Mouse (Mus musculus) granulocyte monocyte progenitor cell, adult 5-6 weeks (primary cell): ENCODE measurements around the gene Rcn3. TPM values are rescaled to one million over a fixed set of nuclear protein-coding genes. Genes with fewer than 3 reads are reported as not detected.
A peak's percentile ranks its signal among the peaks of the same experiment; 100 is the strongest.
"Not testable (repeated sequence)": the region's sequence is repeated elsewhere in the genome, so short reads cannot be mapped to it uniquely, and the experiment has no call there.

Experiments used
- ATAC-seq: replicated peaks from 2 replicates; pipeline ENCODE4 v1.8.0; 2016; ENCODE audit warnings: mild to moderate bottlenecking, moderate TSS enrichment, inconsistent platforms; ENCODE audit not compliant: poor library complexity, severe bottlenecking
- total RNA-seq, 2 experiments: library from RNA; stranded (forward) in 1 of 2; stranded (reverse) in 1 of 2; fragments of 200-712, 200-1000 nt in 1 of 2; fragments of >200 nt in 1 of 2; fragmentation: Nextera tagmentation in 1 of 2; gene quantifications; 2 replicates each; pipeline ENCODE4 v1.2.3; 2014 to 2017

Gene Rcn3
- total RNA-seq, 2 experiments from 2014 or later = 7.0 to 11.6 TPM

DNA sequence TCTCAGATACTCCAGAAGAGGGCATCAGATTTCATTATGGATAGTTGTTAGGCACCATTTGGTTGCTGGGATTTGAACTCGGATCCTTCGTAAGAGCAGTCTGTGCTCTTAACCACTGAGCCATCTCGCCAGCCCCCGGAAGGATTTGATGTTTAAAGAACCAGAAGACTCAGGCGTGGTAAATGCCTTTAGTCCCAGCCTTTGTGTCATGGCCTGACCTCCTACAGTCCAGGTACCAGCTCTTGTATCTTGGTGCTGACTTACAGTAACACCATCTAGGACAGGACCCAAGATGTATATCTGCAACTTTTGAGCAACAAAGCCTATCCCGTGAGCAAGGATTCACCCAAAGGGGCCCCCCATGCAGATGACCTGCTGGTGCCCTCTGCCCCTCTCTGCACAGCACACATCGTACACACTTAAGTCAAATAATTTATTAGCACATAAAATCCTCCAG is 33.2 kb upstream of the Rcn3 start:
- ATAC-seq = no peak

DNA sequence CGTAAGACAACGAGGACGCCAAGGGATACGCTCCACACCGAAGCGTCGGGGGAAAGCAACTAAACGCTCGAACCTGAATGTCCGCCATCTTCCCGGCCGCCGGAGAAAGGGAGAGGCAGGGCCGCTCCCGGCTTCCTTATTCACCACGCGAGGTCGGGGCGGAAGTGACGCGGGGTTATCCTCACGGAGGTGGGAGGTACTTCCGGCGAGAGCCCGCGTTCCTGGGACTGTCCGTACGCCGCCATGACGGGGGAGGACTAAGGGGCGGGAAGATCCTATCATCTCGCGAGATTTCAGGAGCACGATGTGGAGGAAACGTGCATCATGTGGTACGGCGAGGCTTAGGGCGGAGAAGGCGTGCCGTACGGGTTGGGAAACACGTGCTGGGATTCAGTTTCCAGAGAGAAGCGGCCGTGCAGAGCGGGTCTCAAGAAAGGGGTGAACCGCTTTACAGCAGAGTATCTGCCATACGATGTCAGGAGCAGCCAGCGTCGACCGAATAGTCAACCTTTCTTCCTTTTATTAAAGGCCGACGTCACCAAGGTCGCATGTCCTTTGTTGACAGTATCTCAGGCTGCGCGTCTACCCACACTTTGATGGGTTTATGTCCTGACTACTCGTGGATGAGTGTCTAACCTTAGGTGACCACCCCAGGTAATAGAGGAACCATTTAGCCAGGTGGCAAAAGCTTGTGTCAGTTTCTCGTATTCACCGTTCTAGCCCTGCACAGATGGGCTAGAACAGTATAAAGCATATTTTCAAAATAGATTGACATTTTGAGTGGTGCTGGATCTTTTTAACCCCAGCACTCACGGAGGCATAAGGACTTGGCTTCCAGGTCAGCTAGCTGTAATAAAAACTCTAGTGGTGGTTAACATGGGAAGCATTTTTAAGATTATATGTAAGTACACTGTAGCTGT is 32.5 kb upstream of the Rcn3 start, which contains the start of gene Rps11:
Rps11 (minus strand) TSS at position 216 of the 920 bp plus-strand sequence.
- ATAC-seq = peak; percentile 68

DNA sequence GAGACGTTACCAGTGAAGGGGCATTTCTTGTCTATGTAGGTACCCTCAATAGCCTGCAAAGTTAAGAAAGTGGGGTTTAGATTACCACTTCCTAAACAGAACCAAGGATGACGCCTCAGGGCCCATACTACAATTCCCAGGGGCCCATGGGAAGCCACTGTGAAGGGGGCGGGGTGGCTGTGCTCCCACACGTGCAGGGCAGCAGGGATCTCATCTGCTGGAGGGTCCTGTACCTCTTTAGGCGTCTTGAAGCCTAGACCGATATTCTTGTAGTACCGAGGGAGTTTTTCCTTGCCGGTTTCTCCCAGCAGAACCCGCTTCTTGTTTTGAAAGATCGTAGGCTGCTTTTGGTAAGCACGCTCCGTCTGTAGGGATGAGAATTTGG is 31.2 kb upstream of the Rcn3 start:
- ATAC-seq = no peak

DNA sequence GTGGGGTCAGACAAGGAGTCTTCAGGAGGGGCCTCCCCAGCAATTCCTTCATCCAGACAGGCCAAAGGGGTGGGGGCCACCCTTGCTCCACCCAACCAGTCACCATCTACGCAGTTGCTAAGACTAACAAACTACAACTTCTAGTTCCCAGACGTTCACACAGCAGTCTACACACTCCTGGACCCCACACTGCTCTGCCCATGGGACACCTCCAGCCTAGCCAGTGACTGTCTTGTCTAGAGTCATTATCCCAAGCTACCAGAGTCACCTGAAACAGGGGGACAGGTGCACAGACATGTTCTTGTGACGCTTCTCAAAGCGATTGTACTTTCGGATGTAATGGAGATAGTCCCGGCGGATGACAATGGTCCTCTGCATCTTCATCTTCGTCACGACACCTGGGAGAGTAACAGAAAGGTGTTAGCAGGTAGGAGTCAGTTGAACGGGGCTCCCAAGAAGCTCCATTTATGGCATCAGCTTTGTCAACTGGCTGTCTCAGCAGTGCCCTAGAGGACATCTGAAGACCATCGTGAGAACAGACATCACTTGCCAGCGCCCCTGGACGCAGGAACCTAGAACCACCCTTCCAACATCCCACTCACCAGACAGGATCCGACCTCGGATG is 30.7 kb upstream of the Rcn3 start:
- no peak for ATAC-seq

DNA sequence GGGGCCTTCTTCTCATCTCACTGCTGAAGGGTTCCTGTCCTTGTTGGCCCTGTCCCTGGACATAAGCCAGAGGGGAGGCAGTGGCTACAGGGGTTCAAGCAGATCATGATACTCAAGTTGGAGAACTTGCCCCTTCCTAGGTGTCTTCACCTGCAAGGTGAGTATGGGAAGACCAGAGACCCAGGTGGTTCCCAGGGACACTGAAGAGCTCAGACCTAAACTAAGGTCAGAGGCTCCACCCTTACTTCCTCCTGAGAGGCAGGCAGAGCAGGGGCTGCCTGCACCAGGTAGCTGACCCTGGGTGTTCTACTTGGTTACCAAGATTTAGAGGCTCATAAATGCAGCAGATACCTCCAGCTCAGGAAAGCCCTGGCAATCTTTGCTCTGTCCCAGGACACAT is 29.9 kb upstream of the Rcn3 start:
- no peak for ATAC-seq

DNA sequence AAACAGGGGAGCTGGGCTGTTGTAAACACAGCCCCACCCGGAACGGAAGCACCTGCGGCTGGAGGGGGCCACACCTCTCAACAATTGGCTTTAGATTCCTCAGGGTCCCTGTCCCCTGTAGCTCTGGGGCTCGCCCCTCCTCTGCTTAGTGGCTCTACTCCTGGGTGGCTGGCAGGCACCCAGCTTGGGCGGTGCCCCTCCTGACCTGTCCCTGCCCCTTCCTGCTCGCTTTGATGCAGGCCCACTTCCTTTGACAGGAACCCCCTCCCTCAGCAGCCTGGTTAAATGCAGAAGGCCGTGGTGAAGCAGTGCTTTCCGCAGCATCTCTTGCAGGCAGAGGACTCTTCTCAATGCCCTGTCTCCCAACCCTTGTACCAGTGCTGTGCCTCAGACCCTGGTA is 29.4 kb upstream of the Rcn3 start:
- ATAC-seq = peak; percentile 10

DNA sequence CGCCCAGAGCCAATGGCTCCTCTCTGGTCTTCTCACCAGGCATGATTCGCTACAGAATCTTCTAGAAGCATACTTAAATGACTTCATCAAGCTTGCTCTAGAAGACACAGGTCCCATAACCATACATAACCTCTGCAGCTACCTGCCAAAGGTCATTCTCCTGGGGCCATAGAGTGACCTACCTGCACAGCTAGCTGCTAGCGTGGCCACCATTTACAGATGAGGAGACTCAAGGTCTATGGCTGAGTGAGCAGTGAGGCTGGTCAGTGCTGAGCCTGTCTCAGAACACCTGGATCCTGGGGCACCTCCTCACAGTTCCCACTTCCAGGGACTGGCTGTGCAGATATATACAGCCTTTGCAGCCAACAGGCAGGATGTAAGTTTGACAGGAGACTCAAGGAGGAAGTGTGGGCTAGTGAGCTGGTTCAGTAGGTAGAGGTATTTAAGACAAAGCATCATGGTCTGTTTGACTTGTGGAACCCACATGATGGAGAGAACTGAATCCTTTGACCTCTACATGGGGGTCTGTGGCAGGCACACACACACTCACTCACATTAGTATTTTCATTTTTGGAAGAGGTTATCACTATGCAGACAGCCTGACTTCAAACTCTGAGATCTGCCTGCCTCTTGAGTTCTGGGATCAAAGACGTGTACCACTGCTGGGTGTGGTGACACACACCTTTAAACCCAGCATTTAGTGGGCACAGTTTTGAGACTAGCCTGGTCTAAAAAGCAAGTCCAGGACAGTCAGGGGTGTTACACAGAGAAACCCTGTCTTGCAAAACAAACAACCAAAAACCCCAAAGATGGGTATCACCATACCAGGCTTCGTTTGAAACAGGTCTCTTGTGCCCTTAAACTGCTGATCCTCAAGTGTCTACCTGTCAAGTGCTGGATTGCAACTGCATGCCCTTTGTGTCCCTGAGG is 28.0 kb upstream of the Rcn3 start:
- ATAC-seq = no peak

DNA sequence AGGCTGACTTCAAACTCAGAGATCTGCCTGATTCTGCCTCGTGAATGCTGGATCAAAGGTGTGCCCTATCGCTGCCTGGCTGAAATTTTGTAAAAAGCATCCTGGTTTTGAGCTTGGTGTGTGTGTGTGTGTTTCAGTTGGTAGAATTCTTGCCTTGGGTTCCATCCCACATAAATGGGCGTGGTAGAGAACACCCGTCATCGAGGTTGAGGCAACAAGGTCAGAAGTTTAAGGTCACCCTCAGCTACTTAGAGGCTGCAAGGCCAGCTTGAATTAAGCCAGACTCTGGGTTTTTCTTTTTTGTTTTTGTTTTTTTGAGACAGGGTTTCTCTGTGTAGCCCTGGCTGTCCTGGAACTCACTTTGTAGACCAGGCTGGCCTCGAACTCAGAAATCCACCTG is 26.3 kb upstream of the Rcn3 start:
- no peak for ATAC-seq

DNA sequence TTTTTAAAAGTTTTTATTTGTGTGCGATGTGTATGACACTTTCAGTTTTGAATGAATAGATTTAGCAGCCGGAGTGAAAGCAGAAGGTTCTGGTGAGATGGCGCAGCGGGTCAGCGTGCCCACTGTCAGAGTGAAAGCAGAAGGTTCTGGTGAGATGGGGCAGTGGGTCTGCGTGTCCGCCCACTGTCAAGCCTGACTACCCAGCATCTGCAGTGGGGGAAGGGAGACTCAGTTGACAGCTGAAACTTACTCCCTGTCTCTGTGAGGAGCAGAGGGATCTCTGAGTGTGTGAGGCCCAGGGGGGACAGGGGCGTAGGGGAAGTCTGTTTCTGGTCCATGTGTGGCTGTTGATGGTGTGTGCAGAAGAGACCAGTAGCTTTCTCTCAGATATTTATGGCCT is 25.5 kb upstream of the Rcn3 start:
- ATAC-seq = no peak

DNA sequence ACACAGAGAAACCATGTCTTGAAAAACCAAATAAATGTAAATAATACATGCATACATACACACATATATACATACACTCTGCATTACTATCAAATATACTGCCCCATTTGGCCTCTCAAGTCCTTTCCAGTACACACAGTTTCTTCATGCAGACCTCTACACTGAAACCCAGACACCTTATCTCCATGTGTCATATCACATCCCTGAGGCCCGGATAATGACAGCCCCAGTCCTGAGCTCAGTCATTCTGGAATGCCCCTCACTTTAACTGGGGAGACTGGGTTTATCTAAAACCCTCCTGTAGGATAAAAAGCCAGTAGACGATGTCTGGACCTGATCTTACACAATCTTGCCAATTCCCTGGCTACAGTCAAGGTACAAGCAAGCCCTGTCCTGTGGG is 21.5 kb upstream of the Rcn3 start:
- no peak for ATAC-seq

DNA sequence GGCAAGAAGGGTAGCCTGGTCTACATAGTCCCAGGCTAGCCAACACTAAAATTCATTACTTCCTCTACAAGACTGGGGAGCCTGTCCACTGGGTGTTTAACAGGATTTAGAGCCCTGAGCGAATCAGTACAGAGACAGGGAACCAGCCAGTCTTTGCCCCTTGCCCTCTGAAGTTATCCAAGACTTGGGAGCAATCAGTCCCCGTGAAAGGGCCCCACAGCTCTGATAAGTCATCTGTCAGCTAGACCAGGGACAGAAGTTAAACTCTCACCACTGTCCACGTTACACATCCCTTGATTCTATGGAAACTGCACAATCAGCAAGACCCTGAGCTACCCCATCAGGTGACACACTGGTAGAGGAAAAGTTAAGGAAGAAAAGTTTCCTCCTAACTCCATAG is 20.5 kb upstream of the Rcn3 start:
- no peak for ATAC-seq

DNA sequence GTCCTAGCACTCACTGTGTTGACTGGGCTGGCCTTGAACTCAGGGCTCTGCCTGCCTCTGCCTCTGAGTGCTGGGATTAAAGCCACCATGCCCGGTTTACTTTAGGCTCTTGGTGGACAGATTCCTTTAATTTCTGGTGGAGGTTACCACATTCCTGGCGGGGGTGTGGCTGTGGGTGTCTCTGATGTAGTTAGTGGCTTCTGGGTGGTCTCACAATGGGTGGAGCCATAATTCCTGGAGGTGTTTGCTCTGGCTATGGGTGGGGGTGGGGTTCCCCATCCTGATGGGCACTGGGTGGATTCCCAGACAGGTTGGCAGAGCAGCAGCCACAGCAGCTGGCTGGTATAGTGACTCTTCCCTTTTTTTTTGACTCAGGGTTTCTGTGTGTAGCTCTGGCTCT is 19.9 kb upstream of the Rcn3 start:
- ATAC-seq = peak; percentile 30; the same call in 1 of the 2 replicates

DNA sequence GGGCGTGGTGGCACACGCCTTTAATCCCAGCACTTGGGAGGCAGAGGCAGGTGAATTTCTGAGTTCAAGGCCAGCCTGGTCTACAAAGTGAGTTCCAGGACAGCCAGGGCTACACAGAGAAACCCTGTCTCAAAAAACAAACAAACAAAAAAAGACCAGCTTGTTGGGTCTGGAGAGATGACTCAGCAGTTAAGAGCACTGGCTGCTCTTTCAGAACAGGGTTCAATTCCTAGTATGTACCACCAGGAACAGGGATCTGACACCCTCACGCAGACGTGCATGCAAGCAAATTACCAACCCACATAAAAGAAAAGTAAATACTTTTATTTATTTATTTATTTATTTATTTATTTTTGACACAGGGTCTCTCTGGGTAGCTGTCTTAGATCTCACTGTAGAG is 18.1 kb upstream of the Rcn3 start:
- not testable (repeated sequence) for ATAC-seq

DNA sequence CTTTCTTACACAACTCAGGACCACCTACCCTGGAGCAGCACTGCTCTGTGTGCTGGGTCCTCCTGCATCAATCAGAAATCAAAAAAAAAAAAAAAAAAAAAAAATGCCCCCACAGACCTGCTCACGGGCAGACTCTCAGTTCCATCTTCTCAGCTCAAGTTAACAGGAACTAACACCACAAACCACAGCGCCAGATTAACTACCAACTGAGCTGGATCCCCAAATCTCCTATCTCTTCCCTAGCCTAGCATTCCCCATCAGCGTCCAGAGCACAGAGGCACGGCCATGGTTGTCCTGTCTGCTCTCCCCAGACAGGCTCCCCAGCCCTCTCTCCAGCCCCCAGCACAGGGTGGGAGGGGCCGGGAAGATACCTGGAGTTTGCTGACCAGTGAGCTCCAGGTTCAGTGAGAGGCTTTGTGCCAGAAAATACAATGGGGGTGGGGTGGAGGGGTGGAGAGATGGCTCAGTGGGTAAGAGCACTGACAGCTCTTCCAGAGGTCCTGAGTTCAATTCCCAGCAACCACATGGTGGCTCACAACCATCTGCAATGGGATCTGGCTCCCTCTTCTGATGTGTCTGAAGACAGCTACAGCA is 15.1 kb upstream of the Rcn3 start:
- peak; percentile 41 for ATAC-seq

DNA sequence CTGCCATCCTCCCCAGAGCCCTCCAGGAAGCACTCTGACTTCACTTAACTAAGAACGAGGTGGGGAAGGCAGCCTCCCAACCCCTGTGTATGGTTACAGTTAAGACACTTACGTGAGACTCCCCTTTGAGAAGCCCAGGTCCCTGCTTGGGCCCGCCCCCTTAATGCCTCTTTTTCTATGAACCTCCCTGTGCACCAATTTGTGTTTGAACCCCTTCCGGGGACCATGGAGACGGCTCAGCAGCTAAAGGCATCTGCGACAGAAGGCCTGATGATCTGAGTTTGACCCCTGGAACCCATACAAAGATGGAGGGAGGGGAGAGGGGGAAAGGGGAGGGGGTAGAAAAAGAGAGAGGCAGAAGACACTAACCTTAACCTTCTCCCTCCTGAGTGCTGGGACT is 14.4 kb upstream of the Rcn3 start:
- no peak for ATAC-seq

DNA sequence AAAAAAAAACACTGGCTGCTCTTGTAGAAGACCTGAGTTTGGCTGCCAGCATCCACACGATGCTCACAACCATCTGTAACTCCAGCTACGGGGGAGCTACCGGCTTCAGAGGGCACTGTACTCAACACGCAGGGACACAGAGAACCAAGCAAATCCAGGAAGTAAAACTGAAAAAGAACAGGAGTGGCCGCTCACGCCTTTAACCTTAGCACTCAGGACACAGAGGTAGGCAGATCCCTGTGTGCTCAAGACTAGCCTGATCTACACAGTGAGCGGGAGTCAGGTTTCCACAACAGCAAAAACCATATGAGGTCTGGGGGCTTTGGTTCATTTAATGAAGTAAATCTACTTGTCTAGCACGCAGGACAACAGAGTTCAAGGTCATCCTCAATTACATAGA is 13.5 kb upstream of the Rcn3 start:
- no peak for ATAC-seq

DNA sequence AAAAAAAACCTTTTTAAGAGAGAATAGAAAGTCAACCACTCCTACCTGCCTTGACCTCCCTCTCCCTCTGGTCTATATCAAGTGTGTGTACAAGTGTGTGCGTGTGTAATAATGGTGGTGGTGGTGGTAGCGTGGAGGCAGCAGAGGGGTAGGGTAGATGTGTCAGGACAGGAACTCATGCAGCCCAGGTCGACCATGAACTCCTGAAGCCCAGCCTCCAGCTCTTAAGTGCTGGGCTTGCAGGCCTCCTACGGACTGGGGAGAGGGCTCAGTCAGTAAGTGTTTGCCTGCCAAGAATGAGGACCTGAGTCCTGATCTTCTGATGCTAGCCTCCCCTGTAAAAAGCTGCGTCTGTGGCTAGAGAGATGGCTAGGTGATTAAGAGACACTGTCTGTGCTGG is 12.9 kb upstream of the Rcn3 start:
- ATAC-seq = no peak

DNA sequence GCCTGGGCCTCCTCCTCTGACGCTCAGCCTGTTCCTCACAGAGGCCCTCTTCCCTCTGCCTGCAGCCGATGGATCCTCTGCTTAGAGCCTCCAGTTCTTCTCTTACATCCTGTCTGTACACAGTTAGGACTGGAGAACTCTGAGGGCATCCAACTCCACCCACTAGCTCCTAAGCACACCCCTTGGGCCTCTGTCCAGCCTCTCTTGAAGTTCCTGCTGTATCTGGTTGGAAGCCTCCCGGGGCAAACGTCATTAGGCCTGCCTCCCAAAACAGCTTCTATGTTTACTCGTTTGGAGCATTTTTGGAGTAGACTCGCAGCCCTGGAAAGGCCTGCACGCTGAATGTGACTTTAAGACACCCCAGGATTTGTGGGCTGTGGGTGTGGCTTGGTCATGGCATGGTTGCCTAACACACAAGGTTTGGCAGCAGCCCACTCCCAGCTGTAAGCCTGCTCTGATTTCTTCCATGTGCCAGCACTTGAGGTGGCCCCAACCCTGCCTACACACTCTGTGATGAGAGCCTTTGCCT is 11.7 kb upstream of the Rcn3 start, which contains the start of gene Fcgrt:
Fcgrt (minus strand) TSS at position 200 of the 529 bp plus-strand sequence.
- ATAC-seq = peak; percentile 83

DNA sequence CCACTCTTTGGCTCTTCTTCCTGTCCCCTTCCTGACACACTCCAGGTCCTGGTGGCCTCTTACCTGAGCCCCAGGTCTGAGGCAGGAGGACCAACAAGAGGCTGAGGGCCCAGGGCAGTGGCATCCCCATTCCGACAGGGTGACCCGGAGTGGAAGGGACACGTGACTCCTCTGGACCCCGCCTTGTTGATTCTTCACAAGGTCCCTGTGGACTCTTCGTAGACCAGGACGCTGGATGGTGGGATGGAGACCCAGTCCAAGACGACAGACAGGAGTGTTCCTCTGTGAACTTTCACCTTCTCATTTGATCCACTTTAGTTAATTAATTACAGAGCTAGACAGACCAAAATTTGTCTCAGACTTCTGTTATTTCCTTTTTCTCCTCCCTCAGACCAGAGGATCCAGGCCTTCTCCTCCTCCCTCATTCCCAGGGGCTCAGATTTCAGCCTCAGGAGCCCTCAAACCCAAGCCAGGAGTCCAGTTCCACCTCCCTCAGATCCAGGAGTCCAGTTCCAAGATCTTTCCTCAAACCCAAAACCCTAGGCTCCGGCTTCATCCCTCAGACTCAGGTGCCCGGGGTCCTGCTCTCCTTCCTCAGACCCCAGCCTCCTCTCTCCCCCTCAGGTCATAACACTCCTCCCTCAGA is 11.0 kb upstream of the Rcn3 start:
- no peak for ATAC-seq
